Mouse (Mus musculus) neural tube, embryonic 14.5 days (tissue): Measurements from ENCODE around the gene Spdef. TPM values are rescaled to one million over a fixed set of nuclear protein-coding genes. Genes with fewer than 3 reads are reported as not detected.
A peak's percentile ranks its signal among the peaks of the same experiment; 100 is the strongest.

Experiments used
- ATAC-seq: fragments of 200-750 bp; cut with Nextera tagmentation; 2 replicates; pipeline ENCODE4 v1.8.0; 2017; ENCODE audit warnings: low read depth, mild to moderate bottlenecking, moderate TSS enrichment, moderate library complexity
- H3K27ac ChIP-seq: fragments of 300-500 bp; sonication (generic); 2 replicates; pipeline ENCODE4 v1.5.1; 2014; ENCODE audit warnings: low read depth, mild to moderate bottlenecking, control low read depth, low read length, moderate library complexity, mixed read lengths
- H3K27me3 ChIP-seq: fragments of 300-500 bp; sonication (generic); 2 replicates; pipeline ENCODE4 v1.6.1; 2014; ENCODE audit warnings: low read length; ENCODE audit not compliant: control insufficient read depth, insufficient read depth
- H3K36me3 ChIP-seq: fragments of 300-500 bp; sonication (generic); 2 replicates; pipeline ENCODE4 v1.6.1; 2014; ENCODE audit warnings: low read length, mixed read lengths; ENCODE audit not compliant: control insufficient read depth, insufficient read depth
- H3K4me1 ChIP-seq: fragments of 300-500 bp; sonication (generic); 2 replicates; pipeline ENCODE4 v1.6.1; 2014; ENCODE audit warnings: low read length; ENCODE audit not compliant: control insufficient read depth, insufficient read depth
- H3K4me2 ChIP-seq: fragments of 300-500 bp; sonication (generic); 2 replicates; pipeline ENCODE4 v1.6.1; 2014; ENCODE audit warnings: mild to moderate bottlenecking, low read depth, low read length, control low read depth
- H3K4me3 ChIP-seq: fragments of 300-500 bp; sonication (generic); 2 replicates; pipeline ENCODE4 v1.5.1; 2014; ENCODE audit warnings: low read depth, low read length, control low read depth, mixed read lengths
- H3K9ac ChIP-seq: fragments of 300-500 bp; sonication (generic); replicated peaks from 2 replicates; pipeline ENCODE4 v1.6.1; 2014; ENCODE audit warnings: low read depth, mild to moderate bottlenecking, control low read depth, low read length, mixed read lengths
- H3K9me3 ChIP-seq: fragments of 300-500 bp; sonication (generic); 2 replicates; pipeline ENCODE4 v1.6.1; 2016; ENCODE audit warnings: low read length; ENCODE audit not compliant: control insufficient read depth
- whole genome bisulfite sequencing: fragments of 180-500 bp; shearing (Covaris S2); extraction: QIAGEN DNeasy Blood & Tissue Kit; methylation state at CpG from one replicate; pipeline ENCODE4 v1.1.7; 2014; 5-methylcytosine and 5-hydroxymethylcytosine counted together
- polyA plus RNA-seq: library from polyadenylated mRNA; unstranded; fragments of >200 nt; fragmentation: Nextera tagmentation; extraction: Ambion mirVana; gene quantifications from 2 replicates; pipeline ENCODE4 v1.2.1, GENCODE M21; 2014

Spdef gene
- polyA plus RNA-seq, 1 experiment from 2014 or later = 1.3 TPM

GRCm38 (mm10) chr17:27734344-27735073 is 5.8 kb upstream of the Spdef start:
- no peak overlapping the region for H3K4me3 ChIP-seq
- H3K27me3 ChIP-seq = no peaks in the 10 kb centered on the region
- no peak for ATAC-seq
- no peaks in the 10 kb centered on the region for H3K9me3 ChIP-seq
- WGBS = 21% methylated on average over 12 of the region's 13 CpGs
- H3K4me2 ChIP-seq = no peak overlapping the region
- no peak overlapping the region for H3K9ac ChIP-seq
- no peaks in the 10 kb centered on the region for H3K4me1 ChIP-seq
- no peaks in the 10 kb centered on the region for H3K36me3 ChIP-seq
- H3K27ac ChIP-seq = no peak overlapping the region

DNA sequence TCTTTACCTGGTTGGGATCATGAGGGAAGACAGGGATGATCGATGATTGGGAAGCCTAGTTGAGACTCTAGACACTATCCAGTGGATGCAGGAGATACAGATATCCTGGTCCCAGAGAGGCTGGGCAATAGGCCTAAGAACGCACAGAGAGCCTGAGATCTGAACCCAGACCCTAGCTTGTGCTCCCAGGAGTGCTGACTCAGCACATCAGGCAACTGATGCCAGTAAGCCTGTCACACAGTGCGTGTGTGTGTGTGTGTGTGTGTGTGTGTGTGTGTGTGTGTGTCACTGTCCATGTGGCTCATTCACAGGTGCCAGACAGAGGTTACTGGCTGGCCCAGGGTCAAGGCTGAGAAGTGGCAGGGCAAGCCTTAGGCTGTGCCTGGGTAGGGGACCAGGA is 3.9 kb upstream of the Spdef start:
- WGBS = 91% methylated on average over 3 of the region's 3 CpGs
- Histone ChIP-seq H3K27me3 (no peaks in the 10 kb centered on the region), H3K27ac (no peak overlapping the region), H3K9me3 (no peaks in the 10 kb centered on the region), H3K36me3 (no peaks in the 10 kb centered on the region), H3K4me2 (no peak overlapping the region), H3K4me3 (no peak overlapping the region), H3K9ac (no peak overlapping the region), H3K4me1 (no peaks in the 10 kb centered on the region)
- no peak for ATAC-seq

GRCm38 (mm10) chr17:27732152-27732551 is 3.4 kb upstream of the Spdef start:
- H3K9ac ChIP-seq = no peak overlapping the region
- 78% methylated on average over 5 of the region's 5 CpGs for WGBS
- no peaks in the 10 kb centered on the region for H3K36me3 ChIP-seq
- H3K27me3 ChIP-seq = no peaks in the 10 kb centered on the region
- no peak overlapping the region for H3K27ac ChIP-seq
- H3K4me1 ChIP-seq = no peaks in the 10 kb centered on the region
- no peak for ATAC-seq
- no peak overlapping the region for H3K4me2 ChIP-seq
- no peak overlapping the region for H3K4me3 ChIP-seq
- H3K9me3 ChIP-seq = no peaks in the 10 kb centered on the region

DNA sequence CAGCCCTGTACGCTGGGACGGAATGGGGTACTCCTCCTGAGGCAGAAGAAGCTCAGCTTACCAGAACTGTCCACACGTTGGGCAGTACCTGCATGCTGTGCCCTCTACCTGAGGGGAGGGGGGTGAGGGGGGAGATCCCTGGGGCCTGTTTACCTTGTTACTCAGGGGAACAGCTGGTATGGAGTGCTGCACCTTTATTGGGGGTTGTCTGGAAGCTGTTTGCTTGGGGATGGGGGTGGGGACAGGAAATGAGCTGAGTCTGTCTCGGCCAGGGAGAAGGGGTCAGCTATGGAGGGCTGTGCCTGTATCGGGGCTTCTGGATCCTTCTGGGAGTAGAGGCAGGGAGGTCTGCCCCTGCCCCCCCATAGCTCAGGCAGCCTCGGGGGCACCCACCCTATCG is 2.2 kb downstream of the Spdef start:
- H3K27ac ChIP-seq = no peak overlapping the region
- H3K4me1 ChIP-seq = no peaks in the 10 kb centered on the region; the same call in 1 of the 2 replicates
- H3K27me3 ChIP-seq = no peaks in the 10 kb centered on the region
- H3K9ac ChIP-seq = no peak overlapping the region
- no peak for ATAC-seq
- no peak overlapping the region for H3K4me2 ChIP-seq
- no peaks in the 10 kb centered on the region for H3K36me3 ChIP-seq
- no peaks in the 10 kb centered on the region for H3K9me3 ChIP-seq
- H3K4me3 ChIP-seq = no peak overlapping the region
- WGBS = 55% methylated on average over 7 of the region's 7 CpGs

- WGBS = 15% methylated on average over 10 of the region's 10 CpGs
- Histone ChIP-seq H3K4me1 (no peaks in the 10 kb centered on the region; the same call in 1 of the 2 replicates), H3K27ac (no peak overlapping the region), H3K9ac (no peak overlapping the region), H3K27me3 (no peaks in the 10 kb centered on the region), H3K36me3 (no peaks in the 10 kb centered on the region), H3K4me3 (no peak overlapping the region), H3K4me2 (no peak overlapping the region), H3K9me3 (no peaks in the 10 kb centered on the region)
- no peak for ATAC-seq
These were observed 3.3 kb downstream of the Spdef start for GRCm38 (mm10) chr17:27725412-27725811.

DNA sequence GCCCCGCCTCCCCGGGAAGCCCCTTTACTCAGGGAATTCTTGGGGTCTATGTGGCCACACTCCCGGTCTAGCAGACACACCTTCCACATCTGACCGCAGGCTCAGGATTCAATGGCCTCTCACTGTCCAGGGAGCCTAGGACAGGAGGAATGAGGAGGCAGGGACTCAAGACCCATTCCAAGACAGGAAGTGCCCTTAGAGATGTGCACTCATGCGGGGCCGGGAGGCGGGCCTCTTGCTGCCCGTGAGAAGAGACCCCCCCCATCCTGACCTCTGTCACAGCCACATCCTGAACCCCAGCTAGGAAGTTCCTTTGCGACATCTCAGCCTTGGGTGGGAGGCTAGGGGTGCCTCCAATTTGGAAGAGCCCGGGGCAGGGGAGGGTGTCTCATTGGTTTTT is 3.7 kb downstream of the Spdef start:
- no peak overlapping the region for H3K27ac ChIP-seq
- no peak for ATAC-seq
- no peak overlapping the region for H3K9ac ChIP-seq
- H3K4me1 ChIP-seq = no peaks in the 10 kb centered on the region; the same call in 1 of the 2 replicates
- H3K4me3 ChIP-seq = no peak overlapping the region
- H3K27me3 ChIP-seq = no peaks in the 10 kb centered on the region
- no peak overlapping the region for H3K4me2 ChIP-seq
- no peaks in the 10 kb centered on the region for H3K9me3 ChIP-seq
- 44% methylated on average over 10 of the region's 10 CpGs for WGBS
- H3K36me3 ChIP-seq = no peaks in the 10 kb centered on the region

DNA sequence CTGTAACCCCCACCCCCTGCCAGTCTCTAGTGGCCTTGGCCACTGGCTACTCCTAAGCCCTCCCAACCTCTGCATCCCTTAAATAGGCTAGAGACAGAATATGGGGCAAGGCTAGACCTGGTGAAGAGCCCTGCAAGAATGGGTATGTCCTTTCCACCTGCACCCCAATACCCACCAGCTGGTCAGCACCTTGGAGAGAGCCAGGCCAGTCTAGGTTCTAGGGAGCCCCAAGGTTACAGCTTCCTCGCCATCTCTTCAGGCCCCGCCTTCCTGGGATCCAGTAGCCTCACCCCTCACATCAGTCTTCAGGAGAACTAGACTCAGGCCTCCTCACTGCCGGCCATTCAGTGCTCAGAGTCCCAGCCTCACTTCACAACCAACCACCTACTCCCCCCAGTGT is 4.4 kb downstream of the Spdef start:
- H3K9ac ChIP-seq = no peak overlapping the region
- H3K27ac ChIP-seq = no peak overlapping the region
- no peak for ATAC-seq
- 41% methylated on average over 3 of the region's 3 CpGs for WGBS
- H3K36me3 ChIP-seq = no peaks in the 10 kb centered on the region
- no peaks in the 10 kb centered on the region; the same call in 1 of the 2 replicates for H3K4me1 ChIP-seq
- no peaks in the 10 kb centered on the region for H3K9me3 ChIP-seq
- H3K4me3 ChIP-seq = no peak overlapping the region
- no peak overlapping the region for H3K4me2 ChIP-seq
- no peaks in the 10 kb centered on the region for H3K27me3 ChIP-seq

DNA sequence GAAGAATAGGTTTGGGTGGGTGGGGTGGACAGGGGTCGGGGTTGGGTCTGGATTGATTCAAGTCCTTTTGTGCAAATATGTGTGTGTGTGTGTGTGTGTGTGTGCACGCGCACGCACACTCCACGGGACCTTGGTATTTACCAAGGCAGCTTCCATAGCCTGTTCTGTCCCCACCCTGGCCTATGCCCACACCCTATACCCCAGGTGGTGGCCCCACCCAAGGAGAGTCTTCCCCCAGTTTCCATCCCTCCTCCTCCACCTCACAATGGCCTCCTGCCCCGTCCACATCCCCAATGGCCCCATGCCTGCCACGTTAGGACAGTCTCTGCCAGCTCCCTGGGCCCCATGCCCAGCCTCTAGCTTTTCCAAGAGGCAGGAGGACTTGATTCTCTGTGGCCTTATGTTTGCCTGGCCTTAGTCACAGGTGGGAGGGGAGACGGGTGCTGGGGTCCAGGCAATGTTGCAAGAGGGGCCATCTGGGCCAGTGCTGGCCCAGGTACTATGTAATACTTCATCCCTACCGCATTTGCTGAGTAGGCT is 7.6 kb downstream of the Spdef start:
- WGBS = 73% methylated on average over 9 of the region's 9 CpGs
- Histone ChIP-seq H3K27me3 (no peaks in the 10 kb centered on the region), H3K4me1 (no peaks in the 10 kb centered on the region; the same call in 1 of the 2 replicates), H3K9ac (no peak overlapping the region), H3K27ac (no peak overlapping the region), H3K9me3 (no peaks in the 10 kb centered on the region), H3K36me3 (no peaks in the 10 kb centered on the region), H3K4me3 (no peak overlapping the region), H3K4me2 (no peak overlapping the region)
- no peak for ATAC-seq

DNA sequence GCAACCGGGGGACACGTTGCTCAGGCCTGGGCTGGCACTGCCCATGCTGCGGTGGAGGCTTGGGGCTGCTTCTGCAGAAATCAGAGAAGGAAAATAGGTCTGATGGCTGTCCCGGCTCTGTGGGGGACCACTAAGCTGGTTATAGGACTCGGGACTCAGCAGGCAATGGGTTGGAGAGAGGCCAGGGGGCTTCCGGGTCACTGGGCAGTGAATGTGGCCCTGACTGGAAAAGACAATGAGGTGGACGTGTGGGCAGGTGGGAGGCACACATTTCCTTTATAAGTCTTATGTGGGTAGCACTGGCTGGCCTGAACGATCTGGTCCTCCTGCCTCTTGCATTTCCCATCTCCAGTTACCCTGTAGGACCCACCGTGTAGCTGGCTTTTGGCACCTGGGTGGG is 8.4 kb downstream of the Spdef start:
- WGBS = 51% methylated on average over 9 of the region's 9 CpGs
- Histone ChIP-seq H3K36me3 (no peaks in the 10 kb centered on the region), H3K27ac (no peak overlapping the region), H3K27me3 (no peaks in the 10 kb centered on the region), H3K9ac (0 out of 2 replicates have a peak overlapping the region, but pooled peaks have one; percentile 7), H3K4me3 (no peak overlapping the region), H3K4me2 (no peak overlapping the region), H3K4me1 (no peaks in the 10 kb centered on the region), H3K9me3 (no peaks in the 10 kb centered on the region)
- ATAC-seq = no peak
